Mouse (Mus musculus): ENCODE measurements around the gene Ankdd1a. TPM values are rescaled to one million over a fixed set of nuclear protein-coding genes. Genes with fewer than 3 reads are reported as not detected.
A peak's percentile ranks its signal among the peaks of the same experiment; 100 is the strongest.

The Ankdd1a gene
- total RNA-seq, 4 experiments from 2014 or later: 3.8 to 6.4 (median 4.8) TPM

GRCm38 (mm10) chr9:65545635-65546412 is 25.8 kb upstream of the Ankdd1a start:
- no peak for DNase-seq (ENCODE audit: low spot score in 2 of 2)

GRCm38 (mm10) chr9:65542111-65542524 is 22.1 kb upstream of the Ankdd1a start:
- DNase-seq (ENCODE audit: low spot score in 2 of 2): no peak

DNA sequence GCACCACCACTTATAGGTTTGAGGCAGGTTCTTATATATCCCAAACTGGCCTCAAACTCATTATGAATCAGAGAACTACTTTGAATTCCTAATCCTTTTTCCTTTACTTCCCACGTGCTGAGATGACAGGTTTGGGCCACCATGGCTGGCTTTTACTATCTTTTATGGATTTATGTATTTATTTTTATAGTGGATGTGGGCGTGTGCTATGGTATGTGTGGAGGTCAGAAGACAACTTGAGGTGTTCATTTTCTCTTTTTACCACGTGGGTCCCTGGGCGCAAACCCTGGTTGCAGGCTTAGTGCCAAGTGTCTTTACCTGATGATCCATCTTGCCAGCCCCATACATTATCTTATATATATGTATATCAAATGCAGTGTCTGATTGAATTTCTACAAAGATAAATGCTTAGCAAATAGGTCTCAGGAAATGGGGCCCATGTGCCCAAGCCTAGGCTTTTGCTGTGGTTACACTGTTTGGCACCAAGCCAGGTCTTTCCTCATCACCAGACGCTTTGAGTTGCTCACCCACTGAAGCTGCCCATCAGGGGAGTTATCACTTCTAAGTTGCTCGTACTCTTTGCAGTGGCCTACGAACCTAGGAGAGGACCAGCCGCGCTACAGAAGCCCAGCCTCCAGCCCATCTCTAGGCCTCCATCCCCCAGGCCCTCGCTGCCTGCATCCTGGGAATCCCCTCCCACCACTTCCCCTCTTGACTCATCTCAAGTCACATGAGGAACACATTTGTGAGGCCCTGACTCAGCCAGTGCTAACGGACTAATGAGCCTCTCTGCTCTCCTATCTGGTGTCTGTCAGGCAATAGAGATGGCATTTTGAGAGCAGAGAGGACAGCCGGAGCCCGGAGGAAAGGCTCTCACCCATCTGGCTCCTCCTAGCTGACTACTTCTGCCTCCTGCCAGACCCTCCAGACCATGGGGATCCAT is 21.4 kb upstream of the Ankdd1a start:
- DNase-seq (ENCODE audit: low spot score in 2 of 2): no peak

DNA sequence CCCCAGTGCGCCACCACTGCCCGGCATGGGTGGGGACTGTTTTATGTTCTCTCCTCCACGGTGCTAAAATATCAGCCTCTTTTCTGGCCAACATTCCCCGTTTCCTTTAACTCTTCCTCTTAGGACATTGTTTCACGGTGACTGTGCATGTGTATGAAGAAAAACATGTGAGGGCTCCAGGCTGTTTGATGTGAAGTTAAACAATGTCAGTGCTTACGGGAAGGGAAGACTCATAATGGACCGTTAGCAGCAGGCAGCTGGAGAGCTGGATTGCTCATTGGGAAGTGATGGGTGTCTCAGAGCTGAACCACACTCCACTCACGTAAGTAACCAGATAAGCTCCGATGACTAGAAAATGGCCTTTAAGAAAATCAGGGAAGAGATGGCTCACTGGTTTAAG is 19.7 kb upstream of the Ankdd1a start:
- no peak for DNase-seq (ENCODE audit: low spot score in 2 of 2)

DNA sequence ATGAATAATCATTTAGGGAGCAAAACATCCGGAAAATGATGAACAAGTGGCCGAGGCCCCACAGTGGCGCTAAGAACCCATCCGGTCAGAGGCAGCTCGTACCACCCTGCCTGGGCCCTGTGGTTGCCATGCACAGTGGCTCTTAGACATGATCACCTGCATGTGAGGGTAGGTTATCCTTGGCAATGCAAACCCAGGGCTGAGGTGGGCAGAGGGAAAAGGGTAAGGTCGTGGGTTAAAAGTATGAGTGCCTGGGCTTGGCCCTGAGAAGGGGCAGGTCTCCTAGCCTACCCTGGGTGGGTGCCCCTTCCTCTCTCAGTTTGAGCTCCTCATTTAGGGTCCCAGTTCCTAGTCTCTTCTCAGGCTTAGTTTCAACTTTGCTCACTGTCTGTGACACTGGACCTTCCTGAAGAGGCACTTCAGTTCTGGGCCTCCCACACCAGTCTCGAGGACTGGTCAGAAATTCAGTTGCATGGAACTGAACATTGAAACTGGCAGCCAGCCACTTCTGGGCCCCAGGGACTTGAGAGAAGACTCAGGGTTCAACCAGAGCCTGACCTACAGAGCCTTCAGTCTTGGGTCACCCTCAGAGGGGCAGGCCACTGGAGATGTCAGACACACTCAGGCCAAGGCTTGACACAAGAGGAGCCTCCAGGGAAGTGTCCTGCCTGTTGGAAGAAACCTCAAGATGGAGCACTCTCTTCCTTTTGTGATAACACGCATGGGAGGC is 18.1 kb upstream of the Ankdd1a start:
- DNase-seq (ENCODE audit: low spot score in 2 of 2): no peak

DNA sequence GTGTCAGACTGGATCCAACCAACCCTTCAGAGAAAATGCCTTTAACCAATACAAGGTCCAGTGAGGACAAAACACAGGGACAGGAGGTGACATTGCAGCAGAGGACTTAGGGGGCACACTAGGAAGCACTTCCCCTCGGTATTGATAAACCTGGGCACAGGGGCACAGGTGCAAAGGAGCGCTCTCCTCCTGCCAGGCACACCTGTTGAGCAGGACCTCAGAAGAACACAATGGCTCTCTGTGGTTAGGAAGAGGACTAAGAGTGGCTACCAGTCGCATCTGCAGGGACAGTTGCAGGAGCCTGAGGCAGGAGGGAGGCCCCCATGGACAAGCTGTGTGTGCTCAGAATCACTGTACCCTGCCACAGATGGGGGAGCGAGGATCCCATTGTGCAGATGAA is 16.5 kb upstream of the Ankdd1a start:
- no peak for DNase-seq (ENCODE audit: low spot score in 2 of 2)

DNA sequence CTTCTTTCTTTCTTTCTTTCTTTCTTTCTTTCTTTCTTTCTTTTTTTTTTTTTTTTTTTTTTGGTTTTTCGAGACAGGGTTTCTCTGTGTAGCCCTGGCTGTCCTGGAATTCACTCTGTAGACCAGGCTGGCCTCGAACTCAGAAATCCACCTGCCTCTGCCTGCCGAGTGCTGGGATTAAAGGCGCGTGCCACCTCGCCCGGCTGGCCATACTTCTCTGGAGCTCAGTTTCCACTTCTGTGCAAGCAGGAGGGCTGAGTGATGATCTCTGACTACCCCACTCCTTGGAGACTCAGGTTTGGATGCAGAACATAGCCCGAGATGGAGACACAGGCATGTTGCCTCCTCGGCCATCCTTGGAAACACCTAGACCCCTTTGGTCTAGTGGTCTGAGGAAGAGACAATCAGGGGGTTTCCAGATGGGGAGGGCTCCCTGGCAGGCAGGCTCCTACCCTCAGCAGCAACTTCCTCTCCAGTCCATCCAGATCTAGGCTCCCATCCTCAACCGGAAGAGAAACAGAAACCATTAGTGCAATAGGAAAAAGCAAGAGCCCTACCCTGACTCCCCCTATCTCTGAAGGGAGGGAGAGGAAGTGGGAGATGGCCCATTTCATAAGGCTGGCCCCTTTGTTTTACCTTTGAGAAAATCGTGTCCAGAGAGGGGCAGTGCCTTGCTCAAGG is 15.9 kb upstream of the Ankdd1a start:
- no peak for DNase-seq (ENCODE audit: low spot score in 2 of 2)

DNA sequence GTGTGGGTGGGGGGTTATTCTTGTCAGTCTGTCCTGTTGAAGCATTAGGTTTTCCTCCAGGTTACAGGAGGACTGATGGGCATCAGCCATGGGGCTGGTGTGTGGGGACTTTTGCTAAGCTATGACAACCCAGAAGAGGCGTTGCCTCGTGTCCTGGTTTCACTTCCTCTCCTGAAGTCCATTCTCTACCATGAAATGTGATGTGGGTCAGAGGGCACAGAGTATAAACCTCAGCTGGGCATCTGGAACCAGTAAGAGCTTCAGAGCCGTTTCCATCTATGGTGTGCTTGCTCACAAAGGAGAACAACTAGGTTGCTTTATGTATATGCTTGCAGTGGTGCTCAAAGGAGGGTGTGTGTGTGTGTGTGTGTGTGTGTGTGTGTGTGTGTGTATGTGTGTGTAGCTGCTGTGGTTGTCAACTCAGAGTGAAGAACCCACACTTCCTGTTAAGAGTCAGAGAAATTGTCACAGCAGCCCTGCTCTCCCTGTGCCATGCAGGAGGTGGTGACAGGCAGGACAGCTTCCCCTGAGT is 15.3 kb upstream of the Ankdd1a start:
- no peak for DNase-seq (ENCODE audit: low spot score in 2 of 2)

DNA sequence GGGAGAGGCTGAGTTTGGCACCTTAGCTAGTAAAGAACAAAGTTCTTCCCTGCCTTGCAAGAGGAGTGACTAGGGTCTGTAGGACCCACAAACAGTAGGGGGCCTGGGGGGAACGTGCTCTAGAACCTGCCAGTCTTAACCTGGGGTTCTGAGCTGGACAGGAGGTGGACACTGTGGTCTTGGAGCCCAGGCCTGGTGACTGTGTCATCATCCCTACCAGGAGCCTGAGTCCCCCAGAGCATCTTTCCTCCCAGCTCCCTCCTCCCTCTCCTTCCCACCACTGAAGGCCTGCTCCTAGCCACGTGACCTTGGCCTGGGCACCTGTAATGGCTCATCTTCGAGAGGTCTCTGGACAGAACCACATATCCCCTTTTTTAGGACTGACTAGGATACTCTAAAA is 14.1 kb upstream of the Ankdd1a start:
- no peak for DNase-seq (ENCODE audit: low spot score in 2 of 2)

DNA sequence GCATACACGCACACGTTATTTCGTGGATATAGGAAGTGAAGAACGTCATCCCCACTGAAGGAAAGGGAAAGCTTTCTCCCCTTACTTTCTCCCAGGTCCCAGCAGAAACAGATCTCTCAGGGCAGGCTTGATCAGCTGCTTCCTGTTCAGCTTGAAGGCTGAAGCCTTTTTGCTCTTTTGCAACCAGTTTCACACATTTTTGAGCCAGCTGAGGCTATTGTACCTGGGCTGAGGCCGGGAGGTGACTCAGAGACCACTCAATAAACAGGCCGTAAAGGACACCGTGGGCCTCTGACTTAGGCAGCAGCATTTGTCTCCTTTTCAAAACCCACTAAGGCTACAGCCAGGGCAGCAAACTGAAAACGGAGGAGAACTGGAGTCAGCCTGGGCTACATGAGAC is 13.0 kb upstream of the Ankdd1a start:
- no peak for DNase-seq (ENCODE audit: low spot score in 2 of 2)

- no peak for DNase-seq (ENCODE audit: low spot score in 2 of 2)
Measured at GRCm38 (mm10) chr9:65531283-65531682, 11.3 kb upstream of the Ankdd1a start.

- no peak for DNase-seq (ENCODE audit: low spot score in 2 of 2)
Measured at GRCm38 (mm10) chr9:65529659-65530058, 9.7 kb upstream of the Ankdd1a start.

- DNase-seq (ENCODE audit: low spot score in 2 of 2): no peak
Measured at GRCm38 (mm10) chr9:65528417-65529038, 8.5 kb upstream of the Ankdd1a start.

GRCm38 (mm10) chr9:65525445-65526195 is 5.6 kb upstream of the Ankdd1a start:
- DNase-seq (ENCODE audit: low spot score in 2 of 2): no peak

- peak; percentile 61 to 63 for DNase-seq (ENCODE audit: low spot score in 2 of 2)
Measured at GRCm38 (mm10) chr9:65523611-65524364, 3.8 kb upstream of the Ankdd1a start.

DNA sequence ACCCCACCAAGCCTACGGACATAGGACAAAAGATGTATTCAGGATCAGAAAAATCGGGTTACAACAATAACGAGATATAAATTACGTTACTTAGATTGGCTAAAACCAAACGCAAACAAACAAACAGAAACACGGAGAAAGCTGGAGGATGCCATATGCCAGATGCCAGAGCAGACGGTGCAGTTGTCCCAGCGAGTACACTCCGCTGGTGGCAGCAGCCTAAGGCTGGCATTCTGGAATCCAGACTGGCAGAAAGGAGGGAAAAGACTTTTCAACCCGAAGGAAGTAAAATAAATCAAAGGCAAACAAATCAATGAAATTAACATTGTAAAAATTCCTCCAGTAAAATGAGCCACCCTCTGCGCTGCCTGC is 498 bp upstream of the Ankdd1a start:
- DNase-seq (ENCODE audit: low spot score in 2 of 2): peak in 1 of 2 experiments; percentile 17

DNA sequence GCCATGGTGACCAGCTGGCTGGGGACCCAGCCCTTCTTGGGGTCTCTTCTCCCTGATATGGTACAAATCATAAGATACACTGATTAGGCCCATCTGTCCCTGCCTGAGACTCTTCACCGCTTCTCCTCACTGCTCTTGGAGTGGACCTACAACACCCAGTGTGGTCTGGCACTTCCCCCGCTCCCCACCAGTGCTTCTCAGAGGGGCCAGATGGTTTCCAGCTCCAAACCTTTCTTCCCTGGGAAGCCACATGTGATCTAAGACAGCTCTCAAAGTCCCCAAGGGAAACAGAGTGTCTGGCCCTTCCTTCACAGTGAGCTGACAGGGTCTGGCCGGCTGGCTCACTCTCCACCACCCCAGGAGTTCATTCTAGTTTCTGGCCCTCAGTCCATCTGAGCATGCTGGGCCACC is 5.1 kb downstream of the Ankdd1a start:
- no peak for DNase-seq (ENCODE audit: low spot score in 2 of 2)

- DNase-seq (ENCODE audit: low spot score in 2 of 2): no peak
Measured at GRCm38 (mm10) chr9:65514431-65514830, 5.6 kb downstream of the Ankdd1a start.

- DNase-seq (ENCODE audit: low spot score in 2 of 2): no peak
Measured at GRCm38 (mm10) chr9:65512520-65512919, 7.5 kb downstream of the Ankdd1a start.
